Mouse (Mus musculus): ENCODE data around the gene Ugt1a7c. TPM values are rescaled to one million over a fixed set of nuclear protein-coding genes. Genes with fewer than 3 reads are reported as not detected.

The Ugt1a7c gene
- total RNA-seq, 1 experiment from 2014 or later = 0.61 TPM

- DNase-seq = no peak
Measured at GRCm38 (mm10) chr1:88262961-88263360, 168.1 kb downstream of the Ugt1a7c start.

GRCm38 (mm10) chr1:88263778-88264177, 168.9 kb downstream of the Ugt1a7c start:
- no peak for DNase-seq

- DNase-seq = no peak
Measured at GRCm38 (mm10) chr1:88264237-88264868, 169.5 kb downstream of the Ugt1a7c start.

GRCm38 (mm10) chr1:88264869-88265240, 170.0 kb downstream of the Ugt1a7c start:
- no peak for DNase-seq

GRCm38 (mm10) chr1:88266123-88266522, 171.3 kb downstream of the Ugt1a7c start:
- DNase-seq = no peak

- DNase-seq = no peak
Measured at GRCm38 (mm10) chr1:88267489-88267888, 172.6 kb downstream of the Ugt1a7c start.

GRCm38 (mm10) chr1:88268070-88268469, 173.2 kb downstream of the Ugt1a7c start:
- no peak for DNase-seq

Other genes starting within 250 kb of the Ugt1a7c start
- gene Dgkd, start 241.8 kb upstream of the Ugt1a7c start, total RNA-seq (2021) = 54.7 and 62.5 TPM in 2 replicates
- 24.4 and 32.9 TPM in 2 replicates for gene Usp40, start 86.5 kb upstream of the Ugt1a7c start, total RNA-seq (2021)
- not detected in 2 replicates for gene Ugt1a10, start 39.7 kb upstream of the Ugt1a7c start, total RNA-seq (2021)
- 0.67 TPM in 1 of 2 replicates, not detected in the other for gene Ugt1a9, start 24.3 kb upstream of the Ugt1a7c start, total RNA-seq (2021)
- gene Ugt1a8, start 7.2 kb upstream of the Ugt1a7c start, total RNA-seq (2021) = not detected in 2 replicates
- 5.5 and 7.0 TPM in 2 replicates for gene Ugt1a6b, start 8.2 kb downstream of the Ugt1a7c start, total RNA-seq (2021)
- gene Ugt1a6a, start 39.7 kb downstream of the Ugt1a7c start, total RNA-seq (2021) = 8.0 and 12.2 TPM in 2 replicates
- gene Ugt1a5, start 71.0 kb downstream of the Ugt1a7c start, total RNA-seq (2021) = 0.58 TPM in 1 of 2 replicates, not detected in the other
- gene Ugt1a2, start 105.5 kb downstream of the Ugt1a7c start, total RNA-seq (2021) = 0.21 TPM in 1 of 2 replicates, not detected in the other
- 3.4 and 5.9 TPM in 2 replicates for gene Dnajb3, start 110.7 kb downstream of the Ugt1a7c start, total RNA-seq (2021)
- 27.4 and 28.3 TPM in 2 replicates for gene Ugt1a1, start 116.9 kb downstream of the Ugt1a7c start, total RNA-seq (2021)
- gene Mroh2a, start 131.9 kb downstream of the Ugt1a7c start, total RNA-seq (2021) = 0.33 TPM in 1 of 2 replicates, not detected in the other
- gene Hjurp, start 182.6 kb downstream of the Ugt1a7c start, total RNA-seq (2021) = 58.4 and 64.0 TPM in 2 replicates
- not detected in 2 replicates for gene Trpm8, start 182.6 kb downstream of the Ugt1a7c start, total RNA-seq (2021)